Mouse (Mus musculus): ENCODE measurements around the gene Acad10. TPM values are rescaled to one million over a fixed set of nuclear protein-coding genes. Genes with fewer than 3 reads are reported as not detected.

The Acad10 gene
- total RNA-seq, 2 experiments from 2014 or later = 4.2 to 4.3 TPM

GRCm38 (mm10) chr5:121589928-121590327 lies 70.4 kb downstream of the Acad10 start:
- TF ChIP-seq CTCF (conservative IDR thresholded peaks at IDR 0.05) = no peak
- Histone ChIP-seq H3K4me3 (no peak overlapping the region), H3K27ac (no peak overlapping the region)
- no peak for DNase-seq (ENCODE audit: low spot score in 2 of 2)

- Histone ChIP-seq H3K4me3 (no peak overlapping the region), H3K27ac (peak overlapping the region; percentile 93)
- DNase-seq (ENCODE audit: low spot score in 2 of 2) = peak; percentile 55 to 83
- TF ChIP-seq CTCF (conservative IDR thresholded peaks at IDR 0.05) = no peak
Observed at GRCm38 (mm10) chr5:121586400-121587039, 73.8 kb downstream of the Acad10 start.

DNA sequence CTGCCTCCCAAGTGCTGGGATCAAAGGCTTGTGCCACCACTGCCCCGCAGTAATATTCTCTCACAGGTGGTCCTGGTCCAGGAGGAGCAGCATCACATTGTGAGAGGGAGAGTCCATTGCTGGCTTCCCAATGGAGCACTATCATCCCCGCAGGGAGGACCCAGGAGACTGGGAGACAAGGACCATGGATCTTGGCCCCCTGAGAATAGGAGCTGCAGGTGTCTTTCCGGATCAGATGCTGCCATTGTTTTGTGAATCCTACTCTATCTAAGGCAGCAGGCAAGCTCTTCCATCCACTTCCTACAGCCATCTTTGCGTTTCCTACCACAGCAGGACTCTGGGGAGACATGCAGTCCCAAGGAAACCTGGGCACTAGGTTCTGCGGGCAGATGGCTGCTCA lies 74.6 kb downstream of the Acad10 start:
- Histone ChIP-seq H3K4me3 (no peak overlapping the region), H3K27ac (peak overlapping the region; percentile 93)
- no peak for DNase-seq (ENCODE audit: low spot score in 2 of 2)
- TF ChIP-seq CTCF (conservative IDR thresholded peaks at IDR 0.05) = no peak

GRCm38 (mm10) chr5:121585005-121585404 lies 75.3 kb downstream of the Acad10 start:
- no peak for DNase-seq (ENCODE audit: low spot score in 2 of 2)
- TF ChIP-seq CTCF (conservative IDR thresholded peaks at IDR 0.05) = no peak
- Histone ChIP-seq H3K4me3 (no peak overlapping the region), H3K27ac (0 out of 2 replicates have a peak overlapping the region, but pooled peaks have one; percentile 93)

DNA sequence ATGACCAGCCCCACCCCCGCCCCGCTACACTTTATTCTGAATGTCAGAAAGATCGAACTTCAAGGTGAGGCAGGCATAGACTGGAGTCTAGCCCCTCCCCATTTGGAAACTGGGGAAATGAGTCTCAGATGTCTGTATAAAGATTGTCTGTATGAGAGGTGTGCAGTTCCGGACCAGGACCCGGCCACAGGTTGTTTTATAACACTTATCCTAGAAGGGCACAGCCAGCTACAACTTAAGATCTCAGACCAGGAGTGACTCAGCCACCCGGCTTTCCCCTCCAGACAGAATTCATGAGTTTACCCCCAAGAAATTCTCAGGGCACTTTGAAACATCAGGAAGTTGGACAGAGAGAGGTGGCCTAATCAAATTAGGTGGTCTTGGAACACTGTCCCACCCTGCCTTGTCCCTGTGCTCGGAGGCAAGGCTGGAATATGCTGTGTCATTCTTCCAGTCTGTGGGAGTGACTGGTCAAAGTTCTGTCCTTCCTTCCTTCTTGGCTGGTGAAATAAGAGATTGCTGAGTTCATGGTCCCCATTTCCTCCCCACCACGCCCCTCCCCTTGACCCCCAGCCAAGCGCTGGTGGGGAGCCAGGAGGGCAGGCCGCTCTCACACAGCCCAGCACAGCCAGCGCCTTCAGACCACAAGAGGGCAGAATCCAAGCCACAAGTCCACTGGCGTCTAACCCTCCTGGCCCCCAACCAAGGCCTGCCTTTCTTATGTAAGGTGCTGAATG lies 76.4 kb downstream of the Acad10 start:
- no peak overlapping the region for H3K4me3 ChIP-seq
- TF ChIP-seq CTCF (conservative IDR thresholded peaks at IDR 0.05) = peak; percentile 76
- peak overlapping the region; percentile 82 for H3K27ac ChIP-seq
- peak; percentile 65 to 69 for DNase-seq (ENCODE audit: low spot score in 2 of 2)

GRCm38 (mm10) chr5:121581945-121582344 lies 78.4 kb downstream of the Acad10 start:
- no peak overlapping the region for H3K4me3 ChIP-seq
- TF ChIP-seq CTCF (conservative IDR thresholded peaks at IDR 0.05) = no peak
- DNase-seq (ENCODE audit: low spot score in 2 of 2) = no peak

DNA sequence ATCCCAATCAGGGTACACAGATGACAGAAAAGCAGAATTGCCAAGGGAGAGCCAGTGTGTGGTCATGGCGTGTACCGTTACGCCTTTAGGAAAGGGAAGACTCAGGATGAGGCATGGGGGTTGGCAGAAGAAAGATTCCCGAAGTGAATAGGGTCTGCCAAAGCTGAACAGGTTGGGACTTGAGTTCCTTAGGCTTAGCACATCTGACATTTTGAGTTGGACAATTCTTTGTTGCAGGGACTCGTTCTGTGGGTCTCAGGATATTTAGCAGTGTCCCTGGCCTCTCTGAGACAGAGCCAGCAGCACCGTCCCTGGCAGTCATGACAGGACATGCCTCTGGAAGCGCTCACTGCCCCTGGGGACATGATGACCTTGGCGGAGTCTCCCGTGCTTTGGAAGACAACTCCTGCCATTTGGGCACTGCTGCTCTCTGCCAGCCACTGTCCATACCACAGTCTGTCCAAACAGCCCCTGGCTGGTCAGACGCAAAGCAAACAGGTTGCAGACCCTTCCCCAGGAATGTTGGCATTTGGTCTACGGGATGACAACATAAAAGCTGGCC lies 83.3 kb downstream of the Acad10 start:
- Histone ChIP-seq H3K4me3 (no peak overlapping the region), H3K27ac (no peak overlapping the region)
- no peak for DNase-seq (ENCODE audit: low spot score in 2 of 2)
- no peak for TF ChIP-seq CTCF (conservative IDR thresholded peaks at IDR 0.05)

More at GRCm38 (mm10) chr5:121581945-121582344, 78.4 kb downstream of the Acad10 start:
- no peak overlapping the region for H3K27ac ChIP-seq

DNA sequence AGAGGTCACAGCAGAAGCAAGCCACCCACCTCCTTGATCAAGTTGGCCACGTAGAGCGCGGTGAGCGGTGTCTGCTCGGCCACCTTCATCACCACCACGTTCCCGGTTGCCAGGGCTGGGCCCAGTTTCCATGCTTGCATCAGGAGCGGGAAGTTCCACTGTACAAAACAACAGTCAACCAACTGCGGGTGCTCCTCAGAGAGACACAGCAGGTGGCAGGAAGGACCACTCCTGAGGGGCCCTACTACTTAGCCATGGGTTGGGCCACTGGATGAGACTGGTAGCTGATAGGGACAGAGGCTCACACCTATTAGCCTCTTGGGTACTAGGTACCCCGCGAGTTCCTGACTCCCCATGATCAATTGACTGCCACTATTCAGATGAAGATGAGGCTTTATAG lies 84.4 kb downstream of the Acad10 start:
- H3K27ac ChIP-seq = no peak overlapping the region
- no peak for TF ChIP-seq CTCF (conservative IDR thresholded peaks at IDR 0.05)
- DNase-seq (ENCODE audit: low spot score in 2 of 2) = no peak
- no peak overlapping the region for H3K4me3 ChIP-seq

DNA sequence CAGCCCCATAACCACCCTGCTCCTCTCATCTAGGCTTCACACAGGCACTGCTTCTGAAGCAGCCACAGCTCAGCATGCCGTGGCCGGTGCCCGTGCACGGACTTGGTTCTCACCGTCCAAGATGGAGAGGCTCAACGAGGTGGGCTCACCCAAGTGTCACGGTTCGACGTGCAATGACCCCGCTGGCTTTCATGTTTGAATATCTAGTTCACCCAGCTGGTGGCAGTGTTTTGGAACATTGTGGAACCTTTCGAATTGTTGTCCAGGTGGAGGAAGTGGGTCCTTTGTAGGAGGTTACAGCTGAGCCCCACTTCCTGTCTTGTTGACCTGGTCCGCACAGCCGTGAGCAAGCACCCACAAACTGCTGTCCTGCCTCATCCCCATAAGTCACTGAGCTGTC lies 86.2 kb downstream of the Acad10 start:
- H3K27ac ChIP-seq = no peak overlapping the region
- no peak overlapping the region for H3K4me3 ChIP-seq
- no peak for DNase-seq (ENCODE audit: low spot score in 2 of 2)
- no peak for TF ChIP-seq CTCF (conservative IDR thresholded peaks at IDR 0.05)

Other genes with a start within 250 kb of the Acad10 start
- 1 to 10 TPM; 7.7 to 8.6 TPM for gene Tmem116, start 208.6 kb downstream of the Acad10 start, total RNA-seq (2021)
- gene Erp29, start 208.0 kb downstream of the Acad10 start, total RNA-seq (2021) = 100 to 1,000 TPM; 127 to 144 TPM
- not detected for gene Adam1b, start 157.1 kb downstream of the Acad10 start, total RNA-seq (2021)
- 10 to 100 TPM; 17.7 to 22.9 TPM for gene Adam1a, start 115.0 kb downstream of the Acad10 start, total RNA-seq (2021)
- gene Gm42878, start 115.0 kb downstream of the Acad10 start, total RNA-seq (2021) = not detected
- gene Mapkapk5, start 114.6 kb downstream of the Acad10 start, total RNA-seq (2021) = 10 to 100 TPM; 68.1 to 76.2 TPM
- gene Aldh2, start 66.7 kb downstream of the Acad10 start, total RNA-seq (2021) = 100 to 1,000 TPM; 125 to 134 TPM
- gene Acad12, start 41.6 kb downstream of the Acad10 start, total RNA-seq (2021) = 1 to 10 TPM; 5.5 to 6.8 TPM
- 10 to 100 TPM; 67.8 to 68.4 TPM for gene Brap, start within 50 bp of the Acad10 start, total RNA-seq (2021)
- gene Atxn2, start 50.8 kb upstream of the Acad10 start, total RNA-seq (2021) = 100 to 1,000 TPM; 216 to 227 TPM
- 10 to 100 TPM; 19.9 to 21.6 TPM for gene Sh2b3, start 177.1 kb upstream of the Acad10 start, total RNA-seq (2021)
- 1 to 10 TPM; 8.3 to 8.8 TPM for gene Pheta1, start 188.5 kb upstream of the Acad10 start, total RNA-seq (2021)